Mouse (Mus musculus) spleen, adult 18-20 months (tissue): ENCODE results near the gene Gm20388.

Experiments used
- DNase-seq, 2 experiments: peaks; one replicate each; pipeline ENCODE4 v3.0.0; 2022; ENCODE audit warnings: mixed read lengths in 2 of 2

The Gm20388 gene

GRCm38 (mm10) chr8:121806126-121806525 is 1895.5 kb downstream of the Gm20388 start:
- no peak for DNase-seq

DNA sequence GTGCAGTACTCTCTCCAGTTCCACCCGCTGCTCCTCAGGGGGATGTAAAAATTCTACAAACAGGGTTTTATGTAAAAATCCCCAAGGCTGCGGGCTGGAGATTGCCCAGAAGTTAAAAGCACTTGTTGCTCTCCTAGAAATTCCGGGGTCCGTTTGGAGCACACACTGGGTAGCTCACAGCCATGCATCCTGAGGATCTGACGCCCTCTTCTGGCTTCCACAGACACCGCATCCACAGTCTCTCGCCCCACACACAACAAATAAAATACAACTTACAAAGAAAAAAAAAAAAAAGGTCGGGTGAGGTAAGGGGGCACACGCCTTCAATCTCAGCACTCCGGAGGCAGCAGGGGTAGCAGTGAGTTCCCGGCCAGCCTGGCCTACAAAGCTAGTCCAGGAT is 1897.4 kb downstream of the Gm20388 start:
- no peak for DNase-seq

GRCm38 (mm10) chr8:121809524-121810155 is 1899.0 kb downstream of the Gm20388 start:
- no peak for DNase-seq

- DNase-seq = no peak
These were observed 1900.9 kb downstream of the Gm20388 start for GRCm38 (mm10) chr8:121811502-121811901.

DNA sequence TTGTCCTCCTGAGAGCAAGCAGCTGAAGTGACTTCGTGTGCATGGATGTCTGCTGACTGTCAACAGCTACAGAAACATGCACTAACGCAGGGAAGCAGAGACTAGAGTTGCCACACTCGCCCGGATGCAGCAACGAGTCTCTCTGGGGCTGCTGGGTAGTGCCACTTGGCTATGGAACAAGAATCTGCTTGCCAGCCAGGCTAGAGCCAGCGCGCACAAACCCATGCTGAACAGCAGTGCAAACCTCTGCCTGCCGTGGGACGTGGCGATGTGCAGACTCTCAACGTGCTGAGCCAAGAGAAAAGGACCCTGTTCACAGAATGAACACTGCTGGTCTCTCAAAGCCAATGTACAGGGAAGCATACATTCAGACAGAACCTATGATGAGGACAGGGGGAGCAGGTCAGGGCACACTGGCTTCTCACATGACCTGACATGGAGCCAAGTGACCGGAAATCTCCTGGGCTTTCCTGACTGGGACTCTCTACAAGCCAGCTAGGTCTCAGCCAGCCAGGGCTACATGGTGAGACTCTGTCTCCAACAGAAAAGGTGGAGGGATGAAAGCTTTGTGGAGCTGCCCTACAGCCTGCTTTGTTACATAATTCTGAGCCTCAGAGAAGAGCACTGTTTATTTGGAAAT is 1901.4 kb downstream of the Gm20388 start:
- no peak for DNase-seq

DNA sequence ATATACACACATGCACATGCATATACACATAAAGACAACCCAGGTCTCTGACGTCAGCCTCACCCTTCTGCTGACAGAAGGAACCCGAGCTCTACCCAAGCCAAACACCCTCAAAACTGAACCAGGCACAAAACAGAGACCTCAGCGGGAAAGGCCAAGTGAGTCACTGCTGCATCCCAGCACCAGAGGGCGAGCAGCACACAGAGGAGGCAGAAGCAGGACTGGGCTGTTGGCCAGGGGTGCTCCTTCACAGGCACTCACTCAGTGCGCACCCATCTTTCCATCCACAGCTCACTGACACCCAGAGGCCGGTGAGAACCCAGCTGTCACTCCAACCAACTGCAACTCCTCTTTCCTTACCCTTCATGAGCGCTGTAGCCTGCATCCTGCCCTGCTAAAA is 1907.6 kb downstream of the Gm20388 start:
- no peak for DNase-seq

DNA sequence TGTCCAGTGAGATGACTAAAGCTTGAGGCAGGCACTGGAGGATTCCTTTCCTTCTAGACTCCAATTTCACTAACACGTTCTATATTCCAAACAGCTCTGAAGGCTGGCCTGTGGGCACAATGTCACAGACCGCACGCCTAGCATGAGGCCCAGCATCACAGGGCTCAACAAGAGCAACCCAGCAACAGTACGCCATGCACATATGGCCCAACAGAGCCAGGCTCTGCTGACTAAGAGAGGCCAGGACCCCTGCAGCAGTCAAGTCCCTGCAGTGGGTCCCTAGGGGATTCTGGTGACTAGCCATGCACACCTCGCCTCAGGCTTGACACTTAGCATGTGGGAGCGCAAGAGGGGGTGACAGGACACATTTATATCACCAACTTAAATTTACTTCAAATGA is 1910.2 kb downstream of the Gm20388 start:
- no peak for DNase-seq

DNA sequence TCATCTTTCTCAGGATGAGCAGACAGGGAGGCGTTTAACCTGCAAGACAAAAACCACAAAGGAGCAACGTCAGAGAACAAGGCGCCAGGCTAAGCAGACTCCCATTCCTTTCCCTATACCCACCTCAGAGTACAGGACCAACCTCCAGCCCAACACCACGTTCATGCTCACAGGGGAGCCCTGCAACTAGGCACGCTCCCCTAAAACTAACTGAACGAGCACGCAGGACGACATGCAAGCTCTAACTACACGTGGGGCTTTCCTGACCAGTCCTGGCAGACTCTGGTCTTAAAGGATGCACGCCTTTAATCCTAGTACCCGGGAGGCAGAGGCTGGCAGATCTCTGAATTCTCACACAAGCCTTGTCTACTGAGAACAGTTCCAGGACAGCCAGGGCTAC is 1910.7 kb downstream of the Gm20388 start:
- DNase-seq = no peak

DNA sequence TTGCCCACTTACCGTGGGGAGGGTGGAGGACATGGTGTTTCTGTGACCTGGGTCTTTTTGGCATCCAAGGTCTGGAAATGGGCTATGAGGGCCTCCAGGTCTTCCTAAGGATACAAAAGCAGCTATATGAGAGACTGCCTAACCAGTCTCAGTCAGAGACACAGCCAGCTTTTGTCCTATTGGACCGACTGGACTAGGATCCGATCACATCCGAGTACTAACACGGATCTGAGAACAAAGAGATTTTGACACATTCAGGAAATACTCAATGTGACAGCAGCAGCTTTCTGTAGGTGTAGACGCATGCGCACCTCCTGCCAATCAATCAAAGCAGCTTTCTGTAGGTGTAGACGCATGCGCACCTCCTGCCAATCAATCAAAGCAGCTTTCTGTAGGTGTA is 1911.1 kb downstream of the Gm20388 start:
- no peak for DNase-seq

DNA sequence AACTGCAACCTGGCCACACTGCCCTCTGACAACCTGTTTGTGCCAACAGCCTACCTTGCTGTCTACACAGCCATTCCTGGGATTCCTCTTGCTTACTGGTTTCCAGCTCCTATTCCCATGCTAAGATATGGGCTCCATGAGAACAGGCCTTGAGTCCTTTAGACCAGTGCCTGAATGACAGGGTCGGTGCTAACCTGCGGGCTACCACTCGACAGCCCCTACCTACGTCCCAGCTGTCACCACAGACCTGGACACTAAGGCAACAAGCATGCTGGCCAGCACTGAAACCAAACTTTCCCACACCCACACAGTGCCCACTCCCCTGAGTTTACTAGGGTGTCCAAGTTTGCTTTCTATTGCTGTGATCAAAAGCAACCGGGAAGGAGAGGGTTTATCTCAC is 1917.1 kb downstream of the Gm20388 start:
- no peak for DNase-seq

GRCm38 (mm10) chr8:121828376-121829023 is 1917.9 kb downstream of the Gm20388 start:
- no peak for DNase-seq

DNA sequence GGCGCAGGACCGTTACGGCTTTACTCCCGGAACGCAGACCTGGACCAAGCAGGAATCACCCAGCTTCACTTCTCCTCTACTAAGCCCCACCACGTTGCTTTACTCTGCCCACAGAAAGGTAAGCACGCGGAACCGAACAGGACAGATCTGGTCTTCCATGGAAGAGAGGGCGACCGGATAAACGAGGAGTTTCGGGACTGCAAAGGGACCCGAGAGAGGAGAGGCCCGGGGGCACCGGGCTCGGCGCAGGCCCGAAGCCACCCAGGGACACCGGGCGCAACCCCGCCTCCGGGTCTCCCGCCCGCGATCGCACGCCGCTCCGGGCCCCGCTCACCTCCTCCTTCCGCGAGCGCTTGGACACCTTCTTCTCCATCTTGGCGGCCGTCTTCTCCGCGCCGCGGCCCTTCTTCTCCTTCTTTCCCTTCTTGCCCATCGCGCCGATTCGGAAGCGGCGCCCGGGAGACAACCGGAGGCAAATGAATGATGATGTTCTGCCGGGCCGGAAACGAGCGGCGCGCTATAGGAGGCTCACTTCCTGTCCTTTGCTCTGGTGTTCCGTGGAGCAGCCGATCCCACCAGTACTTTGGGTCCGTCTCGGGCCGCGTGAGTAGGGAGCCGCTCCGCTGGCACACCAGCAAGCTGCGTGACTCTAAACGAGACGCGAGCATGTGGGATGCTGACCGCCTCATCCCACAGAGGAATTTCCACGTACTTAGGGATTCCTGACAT is 1918.6 kb downstream of the Gm20388 start, which contains the start of gene Klhdc4:
Gene Klhdc4, minus strand, starts transcription at position 522 of the 729 bp plus-strand sequence.
- DNase-seq = peak; percentile 71 to 85

- DNase-seq = no peak
These were observed 1919.2 kb downstream of the Gm20388 start for GRCm38 (mm10) chr8:121829777-121830362.

- DNase-seq = no peak
These were observed 1921.4 kb downstream of the Gm20388 start for GRCm38 (mm10) chr8:121832061-121832460.

- peak; percentile 24 to 74 for DNase-seq
These were observed 1921.9 kb downstream of the Gm20388 start for GRCm38 (mm10) chr8:121832503-121832902.

- peak; percentile 19 to 38 for DNase-seq
These were observed 1930.6 kb downstream of the Gm20388 start for GRCm38 (mm10) chr8:121841242-121841641.

DNA sequence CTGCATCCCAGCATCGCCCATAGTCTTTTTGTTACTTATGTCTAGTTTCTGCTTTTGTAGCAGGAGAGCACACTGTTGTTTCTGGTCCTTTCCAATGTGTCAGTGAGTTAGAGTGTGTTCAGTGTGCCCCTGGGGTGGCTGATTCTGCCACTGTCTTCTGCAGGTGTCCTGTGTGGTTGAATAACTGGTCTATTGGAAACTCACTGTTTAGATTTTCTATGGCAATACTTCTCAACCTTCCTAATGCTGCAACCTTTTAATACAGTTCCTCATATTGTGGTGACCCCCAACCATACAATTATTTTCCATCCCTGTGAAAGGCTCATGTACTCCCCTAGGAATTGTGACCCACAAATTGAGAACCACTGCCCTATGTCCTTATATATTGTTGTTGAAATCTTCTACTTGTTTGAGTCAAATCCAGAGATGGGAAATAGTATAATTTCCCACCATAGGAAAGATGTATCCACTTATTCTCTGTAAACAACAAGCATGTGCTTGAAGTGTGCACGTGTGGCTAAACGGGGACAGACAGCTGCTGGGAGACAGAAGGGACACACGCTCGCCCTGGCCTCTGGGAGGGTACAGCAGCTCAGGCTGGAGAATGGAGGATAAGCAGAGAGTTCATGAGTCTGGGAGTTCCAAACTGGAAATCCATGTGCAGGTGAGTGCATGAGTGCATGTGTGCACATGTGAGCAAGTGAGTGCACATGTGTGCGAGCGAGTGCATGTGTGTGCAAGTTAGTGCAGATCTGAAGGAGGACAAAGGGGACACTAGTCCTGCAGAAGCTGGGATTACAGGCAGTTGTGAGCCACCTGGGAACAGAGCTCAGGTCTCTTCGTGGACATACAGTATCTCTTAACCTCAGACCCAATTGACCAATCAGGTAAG is 1931.7 kb downstream of the Gm20388 start:
- DNase-seq = no peak

- no peak for DNase-seq
These were observed 1932.6 kb downstream of the Gm20388 start for GRCm38 (mm10) chr8:121843184-121843733.

- no peak for DNase-seq
These were observed 1934.1 kb downstream of the Gm20388 start for GRCm38 (mm10) chr8:121844765-121845164.

DNA sequence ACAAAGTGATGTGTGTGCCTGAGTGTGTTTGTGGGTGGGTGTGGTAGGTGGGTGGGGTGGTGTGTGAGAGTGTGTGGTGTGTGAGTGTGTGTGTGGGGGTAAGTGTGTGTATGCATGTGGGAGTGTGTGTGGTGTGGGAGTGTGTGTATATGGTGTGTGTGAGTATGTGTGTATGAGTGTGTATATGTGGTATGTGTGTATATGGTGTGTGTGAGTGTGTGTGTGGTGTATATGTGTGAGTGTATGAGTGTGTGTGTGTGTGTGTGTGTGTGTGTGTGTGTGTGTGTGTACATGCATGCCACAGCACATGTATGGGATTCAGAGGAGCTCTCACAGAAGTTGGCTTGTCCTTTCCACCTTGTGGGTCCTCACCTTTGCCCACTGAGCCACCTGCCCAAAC is 1936.2 kb downstream of the Gm20388 start:
- DNase-seq = no peak

DNA sequence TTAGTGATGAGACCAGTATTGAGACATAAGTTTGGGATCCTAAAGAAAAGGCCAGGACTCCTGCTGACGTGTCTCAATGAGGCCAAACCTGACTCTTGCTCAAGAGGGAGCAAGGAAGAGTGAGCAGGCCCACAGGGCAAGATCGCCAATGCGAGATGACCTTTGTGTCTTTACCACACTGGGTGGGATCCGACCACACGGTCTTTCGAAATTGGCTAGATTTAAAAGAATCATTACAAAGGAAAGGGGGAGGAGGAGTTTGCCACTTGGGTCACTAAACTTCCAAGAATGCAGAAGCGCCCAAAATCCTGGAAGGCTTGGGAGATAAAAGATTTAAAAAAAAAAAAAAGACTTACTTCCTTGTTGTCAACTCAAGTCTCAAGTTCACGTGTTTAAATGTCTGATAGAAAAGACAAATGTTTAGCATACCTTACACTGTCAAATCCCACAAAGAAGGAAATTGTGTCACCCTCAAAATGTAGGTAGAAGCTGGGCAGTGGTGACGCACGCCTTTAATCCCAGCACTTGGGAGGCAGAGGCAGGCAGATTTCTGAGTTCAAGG is 1936.7 kb downstream of the Gm20388 start:
- no peak for DNase-seq
